Mouse (Mus musculus) midbrain, embryonic 10.5 days (tissue): ENCODE results near the gene Baz2a. TPM values are rescaled to one million over a fixed set of nuclear protein-coding genes. Genes with fewer than 3 reads are reported as not detected.

ENCODE experiments used
- DNase-seq: peaks from one replicate; pipeline ENCODE4 v3.0.0-alpha.2; 2017; ENCODE audit warnings: low spot score
- H3K27ac ChIP-seq: fragments of 300-500 bp; sonication (generic); replicated peaks from 2 replicates; pipeline ENCODE4 v1.5.1; 2016; ENCODE audit warnings: mild to moderate bottlenecking
- H3K27me3 ChIP-seq: fragments of 300-500 bp; sonication (generic); 2 replicates; pipeline ENCODE4 v1.6.1; 2016; ENCODE audit warnings: low read depth, mild to moderate bottlenecking; ENCODE audit not compliant: poor library complexity, severe bottlenecking
- H3K36me3 ChIP-seq: fragments of 300-500 bp; sonication (generic); 2 replicates; pipeline ENCODE4 v1.6.1; 2016; ENCODE audit warnings: mild to moderate bottlenecking, moderate library complexity
- H3K4me1 ChIP-seq: fragments of 300-500 bp; sonication (generic); 2 replicates; pipeline ENCODE4 v1.6.1; 2016
- H3K4me3 ChIP-seq: fragments of 300-500 bp; sonication (generic); 2 replicates; pipeline ENCODE4 v1.5.1; 2016; ENCODE audit warnings: mild to moderate bottlenecking, moderate library complexity
- H3K9me3 ChIP-seq: fragments of 300-500 bp; sonication (generic); replicated peaks from 2 replicates; pipeline ENCODE4 v1.6.1; 2016; ENCODE audit warnings: mild to moderate bottlenecking
- WGBS: fragments of 180-500 bp; shearing (Covaris S2); methylation state at CpG from one replicate; pipeline ENCODE4 v1.1.7; 2016; 5-methylcytosine and 5-hydroxymethylcytosine counted together
- microRNA counts: library from miRNA; unstranded; fragments of <30 nt; microRNA quantifications from one replicate; lab custom pipeline; 2017
- microRNA-seq: library from miRNA; unstranded; fragments of <30 nt; microRNA quantifications from one replicate; pipeline ENCODE4, GENCODE M21; 2017
- polyA plus RNA-seq: library from polyadenylated mRNA; unstranded; fragments of >200 nt; fragmentation: Nextera tagmentation; extraction: Ambion mirVana; gene quantifications from 2 replicates; pipeline ENCODE4 v1.2.1, GENCODE M21; 2016

Baz2a gene
- polyA plus RNA-seq, 1 experiment from 2014 or later: 14.3 TPM

GRCm38 (mm10) chr10:128175996-128176755 lies 84.8 kb downstream of the Baz2a start:
- H3K4me1 ChIP-seq: peaks cover 38% of the 10 kb centered on the region
- no peaks in the 10 kb centered on the region for H3K27me3 ChIP-seq
- no peaks in the 10 kb centered on the region for H3K9me3 ChIP-seq
- no peaks in the 10 kb centered on the region for H3K36me3 ChIP-seq
- H3K27ac ChIP-seq: peak overlapping the region; percentile 85
- WGBS: 0% methylated on average over 17 of the region's 17 CpGs
- peak overlapping the region; percentile 74 for H3K4me3 ChIP-seq
- peak; percentile 84 for DNase-seq

- H3K27ac ChIP-seq: no peak overlapping the region
- no peak overlapping the region for H3K4me3 ChIP-seq
- H3K36me3 ChIP-seq: no peaks in the 10 kb centered on the region
- 88% methylated on average over 4 of the region's 4 CpGs for WGBS
- H3K9me3 ChIP-seq: no peaks in the 10 kb centered on the region
- H3K27me3 ChIP-seq: no peaks in the 10 kb centered on the region
- peaks cover 38% of the 10 kb centered on the region for H3K4me1 ChIP-seq
- no peak for DNase-seq
Observed at GRCm38 (mm10) chr10:128177316-128177715, 85.9 kb downstream of the Baz2a start.

MicroRNA genes within 50 kb of the gene (microRNA counts, 519-probe panel; counts per million panel counts)
- microRNA mmu-miR-677 (lab: Ali Mortazavi, UCI): not detected

Small RNA genes lying within 50 kb of the gene (microRNA-seq; reads per million reads assigned to microRNA genes)
- gene Mir677: 20.9 reads per million, percentile 31 among the genes with 10 or more reads in this experiment

Other genes with a start within 250 kb of the Baz2a start
- not detected in 2 replicates for gene Rdh19, start 241.6 kb upstream of the Baz2a start, polyA plus RNA-seq
- gene Rdh16f2, start 225.1 kb upstream of the Baz2a start, polyA plus RNA-seq: not detected in 2 replicates
- not detected in 2 replicates for gene Rdh7, start 202.8 kb upstream of the Baz2a start, polyA plus RNA-seq
- not detected in 2 replicates for gene Sdr9c7, start 193.1 kb upstream of the Baz2a start, polyA plus RNA-seq
- not detected in 2 replicates for gene Hsd17b6, start 84.0 kb upstream of the Baz2a start, polyA plus RNA-seq
- 105 and 114 TPM in 2 replicates for gene Prim1, start 76.4 kb upstream of the Baz2a start, polyA plus RNA-seq
- 814 and 925 TPM in 2 replicates for gene Naca, start 56.0 kb upstream of the Baz2a start, polyA plus RNA-seq
- 669 and 729 TPM in 2 replicates for gene Ptges3, start 32.6 kb upstream of the Baz2a start, polyA plus RNA-seq
- 2,205 and 2,316 TPM in 2 replicates for gene Atp5b, start 8.3 kb upstream of the Baz2a start, polyA plus RNA-seq
- 24.3 and 25.0 TPM in 2 replicates for gene Rbms2, start 88.7 kb downstream of the Baz2a start, polyA plus RNA-seq
- 0.96 and 1.5 TPM in 2 replicates for gene Gls2, start 102.9 kb downstream of the Baz2a start, polyA plus RNA-seq
- gene Spryd4, start 120.2 kb downstream of the Baz2a start, polyA plus RNA-seq: 28.3 and 32.7 TPM in 2 replicates
- gene Mip, start 134.3 kb downstream of the Baz2a start, polyA plus RNA-seq: 0.21 TPM in 1 of 2 replicates, not detected in the other
- 86.6 and 89.4 TPM in 2 replicates for gene Timeless, start 140.5 kb downstream of the Baz2a start, polyA plus RNA-seq
- gene Apon, start 162.5 kb downstream of the Baz2a start, polyA plus RNA-seq: 0.73 and 0.77 TPM in 2 replicates
- not detected in 2 replicates for gene Apof, start 177.1 kb downstream of the Baz2a start, polyA plus RNA-seq
- 12.6 and 16.1 TPM in 2 replicates for gene Stat2, start 179.0 kb downstream of the Baz2a start, polyA plus RNA-seq
- gene Il23a, start 207.2 kb downstream of the Baz2a start, polyA plus RNA-seq: not detected in 2 replicates
- gene Pan2, start 211.8 kb downstream of the Baz2a start, polyA plus RNA-seq: 43.3 and 50.2 TPM in 2 replicates
- 245 and 259 TPM in 2 replicates for gene Cnpy2, start 230.9 kb downstream of the Baz2a start, polyA plus RNA-seq
- gene Cs, start 246.2 kb downstream of the Baz2a start, polyA plus RNA-seq: 237 and 248 TPM in 2 replicates